Mouse (Mus musculus): ENCODE measurements around the gene Tll2.

Gene Tll2

GRCm38 (mm10) chr19:41206811-41207344 lies at the start of gene Tll2:
Gene Tll2 (minus strand): TSS chr19:41206835.
- peak; percentile 9 to 15 for DNase-seq (ENCODE audit: low spot score in 2 of 2)

GRCm38 (mm10) chr19:41254584-41254983 lies 47.9 kb upstream of the Tll2 start:
- DNase-seq (ENCODE audit: low spot score in 2 of 2) = no peak

GRCm38 (mm10) chr19:41248968-41249367 lies 42.3 kb upstream of the Tll2 start:
- DNase-seq (ENCODE audit: low spot score in 2 of 2) = no peak

GRCm38 (mm10) chr19:41248271-41248670 lies 41.6 kb upstream of the Tll2 start:
- DNase-seq (ENCODE audit: low spot score in 2 of 2) = no peak

- DNase-seq (ENCODE audit: low spot score in 2 of 2) = no peak
These were observed 39.6 kb upstream of the Tll2 start for GRCm38 (mm10) chr19:41246271-41246670.

GRCm38 (mm10) chr19:41244581-41244980 lies 37.9 kb upstream of the Tll2 start:
- peak in 1 of 2 experiments; percentile 48 for DNase-seq (ENCODE audit: low spot score in 2 of 2)

- DNase-seq (ENCODE audit: low spot score in 2 of 2) = no peak
These were observed 35.4 kb upstream of the Tll2 start for GRCm38 (mm10) chr19:41241997-41242396.

- DNase-seq (ENCODE audit: low spot score in 2 of 2) = no peak
These were observed 27.1 kb upstream of the Tll2 start for GRCm38 (mm10) chr19:41233698-41234097.

- no peak for DNase-seq (ENCODE audit: low spot score in 2 of 2)
These were observed 1.7 kb upstream of the Tll2 start for GRCm38 (mm10) chr19:41208326-41208725.

GRCm38 (mm10) chr19:41206041-41206810 lies 409 bp downstream of the Tll2 start:
- no peak for DNase-seq (ENCODE audit: low spot score in 2 of 2)

- no peak for DNase-seq (ENCODE audit: low spot score in 2 of 2)
These were observed 2.2 kb downstream of the Tll2 start for GRCm38 (mm10) chr19:41204159-41205081.

- no peak for DNase-seq (ENCODE audit: low spot score in 2 of 2)
These were observed 9.0 kb downstream of the Tll2 start for GRCm38 (mm10) chr19:41197606-41198005.

- DNase-seq (ENCODE audit: low spot score in 2 of 2) = no peak
These were observed 13.3 kb downstream of the Tll2 start for GRCm38 (mm10) chr19:41193379-41193778.

GRCm38 (mm10) chr19:41192953-41193352 lies 13.7 kb downstream of the Tll2 start:
- DNase-seq (ENCODE audit: low spot score in 2 of 2) = no peak

- no peak for DNase-seq (ENCODE audit: low spot score in 2 of 2)
These were observed 14.9 kb downstream of the Tll2 start for GRCm38 (mm10) chr19:41191724-41192123.

GRCm38 (mm10) chr19:41190876-41191434 lies 15.7 kb downstream of the Tll2 start:
- no peak for DNase-seq (ENCODE audit: low spot score in 2 of 2)

GRCm38 (mm10) chr19:41177331-41177730 lies 29.3 kb downstream of the Tll2 start:
- DNase-seq (ENCODE audit: low spot score in 2 of 2) = no peak

GRCm38 (mm10) chr19:41176881-41177280 lies 29.8 kb downstream of the Tll2 start:
- no peak for DNase-seq (ENCODE audit: low spot score in 2 of 2)

- no peak for DNase-seq (ENCODE audit: low spot score in 2 of 2)
These were observed 40.8 kb downstream of the Tll2 start for GRCm38 (mm10) chr19:41165914-41166235.

- no peak for DNase-seq (ENCODE audit: low spot score in 2 of 2)
These were observed 41.3 kb downstream of the Tll2 start for GRCm38 (mm10) chr19:41165144-41165913.

GRCm38 (mm10) chr19:41164447-41165095 lies 42.1 kb downstream of the Tll2 start:
- DNase-seq (ENCODE audit: low spot score in 2 of 2) = no peak

All from thymus, postnatal 10 days (tissue).